Mouse (Mus musculus) forebrain, embryonic 10.5 days (tissue): ENCODE results near the gene Tgif2. TPM values are rescaled to one million over a fixed set of nuclear protein-coding genes. Genes with fewer than 3 reads are reported as not detected.
A peak's percentile ranks its signal among the peaks of the same experiment; 100 is the strongest.
"Not testable (repeated sequence)": the region's sequence is repeated elsewhere in the genome, so short reads cannot be mapped to it uniquely, and the experiment has no call there.

Experiments used
- DNase-seq: peaks from one replicate; pipeline ENCODE4 v3.0.0-alpha.2; 2017; ENCODE audit warnings: low spot score; ENCODE audit errors: extremely low spot score
- H3K27ac ChIP-seq: fragments of 300-500 bp; sonication (generic); 2 replicates; pipeline ENCODE4 v1.5.1; 2016; ENCODE audit warnings: mild to moderate bottlenecking
- H3K27me3 ChIP-seq: fragments of 300-500 bp; sonication (generic); 2 replicates; pipeline ENCODE4 v1.6.1; 2016; ENCODE audit warnings: mild to moderate bottlenecking; ENCODE audit not compliant: poor library complexity, severe bottlenecking
- H3K36me3 ChIP-seq: fragments of 300-500 bp; sonication (generic); replicated peaks from 2 replicates; pipeline ENCODE4 v1.6.1; 2016; ENCODE audit warnings: mild to moderate bottlenecking, moderate library complexity
- H3K4me1 ChIP-seq: fragments of 300-500 bp; sonication (generic); 2 replicates; pipeline ENCODE4 v1.6.1; 2016
- H3K4me3 ChIP-seq: fragments of 300-500 bp; sonication (generic); 2 replicates; pipeline ENCODE4 v1.5.1; 2016; ENCODE audit warnings: mild to moderate bottlenecking, moderate library complexity
- H3K9me3 ChIP-seq: fragments of 300-500 bp; sonication (generic); 2 replicates; pipeline ENCODE4 v1.6.1; 2016; ENCODE audit warnings: mild to moderate bottlenecking, moderate library complexity
- WGBS: fragments of 180-500 bp; shearing (Covaris S2); methylation state at CpG from one replicate; pipeline ENCODE4 v1.1.7; 2016; 5-methylcytosine and 5-hydroxymethylcytosine counted together
- polyA plus RNA-seq: library from polyadenylated mRNA; unstranded; fragments of >200 nt; fragmentation: Nextera tagmentation; extraction: Ambion mirVana; gene quantifications from 2 replicates; pipeline ENCODE4 v1.2.1, GENCODE M21; 2016

The Tgif2 gene
- polyA plus RNA-seq, 1 experiment from 2014 or later: 109 TPM

- no peak for DNase-seq
- whole genome bisulfite sequencing: 92% methylated on average over 8 of the region's 8 CpGs
These were observed 29.2 kb downstream of the Tgif2 start for GRCm38 (mm10) chr2:156868994-156869393.

DNA sequence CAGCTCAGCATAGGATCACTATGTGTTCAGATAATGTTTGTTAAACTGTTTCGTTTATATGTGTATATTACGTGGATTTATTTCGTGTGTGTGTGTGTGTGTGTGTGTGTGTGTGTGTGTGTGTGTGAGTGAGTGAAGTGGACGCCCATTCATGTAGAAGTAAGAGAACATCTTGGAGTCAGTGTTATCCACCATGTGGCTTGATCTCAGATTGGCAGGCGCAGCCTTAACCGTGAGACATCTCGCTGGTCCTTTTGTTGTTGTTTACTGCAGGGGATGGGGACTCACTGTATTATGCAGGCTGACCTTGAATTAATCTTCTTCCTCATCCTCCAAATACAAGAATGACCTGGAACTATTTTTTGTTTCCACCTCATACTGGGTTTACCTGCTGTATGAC is 29.7 kb downstream of the Tgif2 start:
- peaks cover 98% of the 10 kb centered on the region for H3K36me3 ChIP-seq
- no peaks in the 10 kb centered on the region for H3K27me3 ChIP-seq
- 92% methylated on average over 7 of the region's 7 CpGs for WGBS

More at GRCm38 (mm10) chr2:156868994-156869393, 29.2 kb downstream of the Tgif2 start:
- Histone ChIP-seq H3K4me1 (peaks cover 6% of the 10 kb centered on the region), H3K27me3 (no peaks in the 10 kb centered on the region), H3K9me3 (no peaks in the 10 kb centered on the region), H3K27ac (no peak overlapping the region), H3K4me3 (no peak overlapping the region), H3K36me3 (peaks cover 95% of the 10 kb centered on the region)

DNA sequence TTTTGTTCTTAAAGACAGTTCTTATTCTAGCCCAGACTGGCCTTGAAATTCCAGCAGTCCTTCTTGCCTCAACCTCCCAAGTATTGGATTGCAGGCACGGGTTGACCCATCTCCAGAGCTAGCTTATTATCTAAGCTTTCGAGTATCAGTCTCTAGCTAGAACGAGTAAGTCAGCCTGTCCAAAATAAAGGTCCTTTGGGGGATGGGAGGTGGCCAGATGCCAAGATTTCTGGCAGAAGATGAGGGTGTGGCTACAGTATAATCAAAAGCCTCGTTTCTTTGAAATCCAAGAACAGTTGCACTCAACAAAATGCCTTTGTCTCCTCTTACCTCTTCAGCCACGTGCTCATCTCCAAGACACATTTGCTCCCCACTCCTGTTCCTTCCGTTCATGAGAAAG is 30.7 kb downstream of the Tgif2 start:
- Histone ChIP-seq H3K4me1 (no peaks in the 10 kb centered on the region), H3K36me3 (peaks cover 100% of the 10 kb centered on the region), H3K27ac (no peak overlapping the region), H3K27me3 (no peaks in the 10 kb centered on the region), H3K4me3 (no peak overlapping the region), H3K9me3 (no peaks in the 10 kb centered on the region)
- WGBS: 85% methylated on average over 6 of the region's 6 CpGs
- DNase-seq: no peak

More for the DNA sequence above, 29.7 kb downstream of the Tgif2 start:
- no peak overlapping the region for H3K27ac ChIP-seq
- H3K4me3 ChIP-seq: no peak overlapping the region
- no peak for DNase-seq
- H3K4me1 ChIP-seq: peaks cover under 1% of the 10 kb centered on the region
- no peaks in the 10 kb centered on the region for H3K9me3 ChIP-seq

GRCm38 (mm10) chr2:156873629-156874028 is 33.8 kb downstream of the Tgif2 start:
- H3K27ac ChIP-seq: no peak overlapping the region
- peak; percentile 64 for DNase-seq
- peaks cover 70% of the 10 kb centered on the region for H3K36me3 ChIP-seq
- H3K27me3 ChIP-seq: no peaks in the 10 kb centered on the region
- no peak overlapping the region for H3K4me3 ChIP-seq
- 42% methylated on average over 5 of the region's 5 CpGs for WGBS
- H3K9me3 ChIP-seq: no peaks in the 10 kb centered on the region
- no peaks in the 10 kb centered on the region for H3K4me1 ChIP-seq

DNA sequence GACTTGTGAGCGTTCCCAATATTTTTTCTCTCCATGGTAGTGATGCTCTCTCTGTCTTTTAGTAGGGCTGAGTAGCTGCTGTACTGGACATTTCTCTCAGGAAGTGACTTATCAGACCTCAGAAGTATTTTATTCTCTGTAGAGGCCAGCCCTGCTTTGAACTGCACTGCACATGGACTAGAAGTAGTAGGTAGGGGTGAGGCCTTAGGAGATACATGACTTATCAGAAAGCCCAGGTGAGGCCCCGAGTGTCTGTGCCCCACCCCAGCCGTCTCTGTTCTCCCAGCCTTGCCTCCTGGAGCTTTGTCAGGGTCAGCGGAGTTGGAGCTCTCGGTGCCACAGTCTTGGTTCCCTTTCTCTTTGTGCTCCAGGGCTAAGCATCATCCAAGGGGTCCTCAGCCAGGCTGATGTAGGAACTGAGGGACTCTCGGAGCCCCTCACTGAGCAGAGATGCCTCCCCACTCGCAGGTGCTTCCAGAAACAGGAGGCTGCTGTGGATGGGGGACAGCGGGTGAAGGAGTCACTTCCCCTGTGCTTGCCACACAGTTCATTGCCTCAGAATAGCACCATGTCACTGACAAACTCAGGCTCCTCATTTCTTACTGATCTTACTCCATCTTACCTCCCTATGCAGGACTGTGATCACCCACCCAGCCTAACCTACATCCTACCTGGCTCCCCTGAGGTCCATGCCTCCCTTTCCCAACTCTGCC is 34.4 kb downstream of the Tgif2 start:
- Histone ChIP-seq H3K4me3 (no peak overlapping the region), H3K27ac (no peak overlapping the region), H3K4me1 (no peaks in the 10 kb centered on the region), H3K27me3 (no peaks in the 10 kb centered on the region), H3K9me3 (no peaks in the 10 kb centered on the region), H3K36me3 (peaks cover 64% of the 10 kb centered on the region)
- 90% methylated on average over 8 of the region's 8 CpGs for WGBS
- no peak for DNase-seq

DNA sequence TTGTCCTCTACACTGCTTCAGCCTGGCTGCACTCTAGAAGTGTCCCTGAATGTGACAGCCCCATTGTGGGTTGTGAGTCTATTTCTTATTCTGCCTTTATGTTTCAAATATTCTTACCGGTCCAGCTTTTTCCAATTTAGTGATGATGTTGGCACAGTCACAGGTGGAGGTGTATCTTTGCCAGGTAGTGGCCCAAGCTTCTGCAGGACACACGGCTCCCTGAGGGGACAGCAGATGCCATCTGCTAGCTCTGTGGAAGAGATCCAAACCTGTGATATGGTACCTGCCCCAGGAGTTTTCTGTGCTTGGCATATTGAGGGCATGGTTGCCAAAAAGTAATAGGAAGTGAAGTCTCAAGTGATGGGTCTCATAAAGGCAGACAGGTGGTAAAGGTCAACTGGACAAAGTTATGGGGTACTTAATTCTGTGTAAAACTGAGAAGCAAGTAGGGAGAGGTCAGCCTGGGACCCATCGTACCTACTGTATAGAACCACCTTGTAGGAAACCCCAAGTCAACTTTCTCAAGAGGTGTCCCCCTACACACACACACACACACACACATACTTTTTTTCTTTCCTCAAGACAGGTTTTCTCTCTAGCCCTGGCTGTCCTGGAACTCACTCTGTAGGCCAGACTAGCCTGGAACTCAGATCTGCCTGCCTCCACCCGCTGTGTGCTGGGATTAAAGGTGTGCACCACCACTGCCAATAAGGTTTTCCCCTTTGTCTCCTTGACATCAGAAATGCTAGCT is 35.1 kb downstream of the Tgif2 start:
- no peak for DNase-seq
- H3K27me3 ChIP-seq: no peaks in the 10 kb centered on the region
- H3K36me3 ChIP-seq: peaks cover 57% of the 10 kb centered on the region
- H3K4me3 ChIP-seq: no peak overlapping the region
- no peaks in the 10 kb centered on the region for H3K9me3 ChIP-seq
- 93% methylated on average over 4 of the region's 4 CpGs for WGBS
- H3K27ac ChIP-seq: no peak overlapping the region
- no peaks in the 10 kb centered on the region for H3K4me1 ChIP-seq

GRCm38 (mm10) chr2:156877726-156878125 is 37.9 kb downstream of the Tgif2 start:
- no peaks in the 10 kb centered on the region for H3K27me3 ChIP-seq
- H3K4me1 ChIP-seq: no peaks in the 10 kb centered on the region
- peaks cover 29% of the 10 kb centered on the region for H3K36me3 ChIP-seq
- WGBS: 79% methylated on average over 9 of the region's 9 CpGs
- no peak overlapping the region for H3K4me3 ChIP-seq
- DNase-seq: no peak
- no peaks in the 10 kb centered on the region for H3K9me3 ChIP-seq
- H3K27ac ChIP-seq: no peak overlapping the region

DNA sequence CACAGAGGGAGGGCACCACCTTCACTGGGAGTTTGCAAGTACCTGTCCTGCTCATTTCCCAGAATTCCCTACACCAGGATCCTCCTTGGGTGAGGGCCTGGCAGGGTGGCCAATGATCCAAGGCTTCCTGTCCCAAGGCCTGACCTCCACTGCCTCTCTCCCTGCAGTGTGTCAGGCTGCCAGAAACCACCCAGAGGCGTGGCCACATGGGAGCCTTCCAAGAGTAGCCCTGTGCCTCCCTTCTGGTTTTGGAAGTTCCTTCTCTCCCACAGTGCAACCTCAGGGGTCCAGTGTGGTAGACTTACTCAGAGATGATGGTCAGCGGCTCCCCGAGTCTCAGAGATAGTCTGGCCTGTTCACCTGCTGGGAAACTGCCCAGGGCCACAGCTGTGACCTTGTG is 39.7 kb downstream of the Tgif2 start:
- H3K27me3 ChIP-seq: no peaks in the 10 kb centered on the region
- DNase-seq: no peak
- no peak overlapping the region for H3K4me3 ChIP-seq
- H3K36me3 ChIP-seq: peaks cover 11% of the 10 kb centered on the region
- H3K4me1 ChIP-seq: no peaks in the 10 kb centered on the region
- 82% methylated on average over 3 of the region's 3 CpGs for WGBS
- H3K9me3 ChIP-seq: no peaks in the 10 kb centered on the region
- H3K27ac ChIP-seq: no peak overlapping the region

GRCm38 (mm10) chr2:156882431-156883001 is 42.7 kb downstream of the Tgif2 start:
- H3K4me3 ChIP-seq: no peak overlapping the region
- no peaks in the 10 kb centered on the region for H3K27me3 ChIP-seq
- WGBS: 43% methylated on average over 10 of the region's 10 CpGs
- DNase-seq: no peak
- no peaks in the 10 kb centered on the region for H3K9me3 ChIP-seq
- no peak overlapping the region for H3K27ac ChIP-seq
- no peaks in the 10 kb centered on the region for H3K4me1 ChIP-seq
- no peaks in the 10 kb centered on the region for H3K36me3 ChIP-seq

DNA sequence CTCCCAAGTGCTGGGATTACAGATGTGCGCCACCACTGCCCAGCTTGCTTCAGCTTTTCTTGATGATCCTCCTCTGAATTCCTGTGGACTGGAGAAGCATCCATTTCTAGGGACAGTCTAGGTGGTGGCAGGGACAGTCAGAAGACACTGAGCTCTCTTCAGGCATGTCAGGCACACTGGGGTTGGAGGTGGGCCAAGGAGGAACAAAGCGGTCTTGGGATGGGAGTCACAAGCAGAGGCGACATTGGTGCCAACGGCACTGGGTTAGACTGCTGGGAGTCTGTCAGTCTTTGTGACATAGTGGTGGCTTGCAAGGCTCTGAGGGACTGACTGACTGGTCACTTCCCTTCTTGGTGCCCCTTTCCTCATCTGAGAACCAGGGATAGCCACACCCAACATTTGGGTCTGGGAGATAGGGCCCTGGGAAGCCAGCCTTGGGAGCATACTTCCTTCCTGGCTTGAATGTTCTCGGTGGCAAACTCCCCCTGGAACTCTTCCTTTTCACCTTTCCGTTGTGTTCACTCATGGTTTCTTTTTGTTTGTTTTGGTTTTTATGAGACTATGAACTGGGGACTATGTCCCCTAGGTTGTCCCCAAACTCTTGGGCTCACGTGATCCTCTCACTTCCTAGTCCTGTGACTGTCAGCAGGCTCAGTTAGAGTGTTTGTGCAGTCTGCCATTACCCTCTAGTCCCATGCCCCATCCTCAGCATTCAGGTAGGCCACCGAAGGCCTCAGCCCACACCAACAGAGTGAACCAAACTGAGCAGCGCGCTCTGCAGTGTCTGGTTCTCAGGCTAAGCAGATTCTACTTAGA is 44.8 kb downstream of the Tgif2 start:
- H3K27me3 ChIP-seq: no peaks in the 10 kb centered on the region
- H3K36me3 ChIP-seq: no peaks in the 10 kb centered on the region
- whole genome bisulfite sequencing: 91% methylated on average over 10 of the region's 10 CpGs
- H3K4me1 ChIP-seq: no peaks in the 10 kb centered on the region
- no peak overlapping the region for H3K27ac ChIP-seq
- H3K4me3 ChIP-seq: no peak overlapping the region
- no peaks in the 10 kb centered on the region for H3K9me3 ChIP-seq
- DNase-seq: no peak

DNA sequence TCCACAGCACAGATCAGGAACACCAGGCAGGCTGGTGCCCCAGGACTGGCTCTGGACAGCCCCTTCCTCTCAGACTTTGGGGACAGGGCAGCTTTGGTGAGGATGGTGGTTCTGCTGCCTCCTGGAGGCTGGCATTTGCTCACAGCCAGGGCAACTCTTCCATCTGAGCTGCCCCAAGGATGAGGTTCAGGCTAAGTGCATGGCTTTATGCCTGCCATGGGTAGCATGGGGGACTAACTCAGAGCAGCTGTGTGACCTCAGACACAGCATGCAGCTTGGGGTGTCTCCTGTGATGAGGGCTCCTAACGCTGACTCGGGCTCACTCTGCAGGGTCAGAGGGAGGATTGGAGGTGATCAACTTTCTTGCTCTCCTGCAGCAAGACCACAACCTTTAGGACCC is 45.9 kb downstream of the Tgif2 start:
- not testable (repeated sequence) for H3K27ac ChIP-seq, H3K9me3 ChIP-seq, DNase-seq, H3K36me3 ChIP-seq, H3K27me3 ChIP-seq, H3K4me3 ChIP-seq, H3K4me1 ChIP-seq
- 72% methylated on average over 2 of the region's 2 CpGs for WGBS

DNA sequence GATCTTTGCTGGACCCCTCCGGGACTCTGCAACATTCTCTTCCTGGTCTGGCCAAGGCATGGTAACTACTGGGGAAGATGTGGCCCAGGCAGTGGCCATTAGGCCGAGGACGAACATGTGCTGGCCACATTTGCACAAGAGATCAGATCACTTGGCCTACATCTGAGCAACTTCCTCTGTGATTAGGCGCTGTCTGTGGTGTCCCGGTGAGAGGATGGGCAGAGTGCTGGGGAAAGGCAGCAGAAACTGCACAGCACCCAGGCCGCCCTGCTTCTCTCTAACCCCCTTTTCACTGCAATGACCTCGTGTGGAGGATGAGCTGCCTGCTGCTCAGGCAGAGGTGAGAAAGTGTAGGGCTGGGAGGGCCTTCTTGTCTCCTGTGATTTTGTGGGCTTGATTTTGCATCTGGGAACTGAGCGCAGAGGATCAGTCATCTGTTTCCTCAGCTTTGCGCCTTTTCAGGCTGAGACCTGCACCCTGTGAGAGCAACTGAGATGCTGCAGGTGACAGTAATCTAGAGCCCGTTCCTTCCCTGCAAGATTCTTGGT is 46.4 kb downstream of the Tgif2 start:
- Histone ChIP-seq H3K36me3 (no peaks in the 10 kb centered on the region), H3K9me3 (no peaks in the 10 kb centered on the region), H3K4me1 (no peaks in the 10 kb centered on the region), H3K4me3 (no peak overlapping the region), H3K27ac (no peak overlapping the region), H3K27me3 (no peaks in the 10 kb centered on the region)
- DNase-seq: no peak
- 87% methylated on average over 10 of the region's 10 CpGs for WGBS
